Mouse (Mus musculus) heart, embryonic 15.5 days (tissue): Measurements from ENCODE around the gene Faim. TPM values are rescaled to one million over a fixed set of nuclear protein-coding genes. Genes with fewer than 3 reads are reported as not detected.

Experiments used
- ATAC-seq: fragments of 200-750 bp; cut with Nextera tagmentation; replicated peaks from 2 replicates; pipeline ENCODE4 v1.8.0; 2017; ENCODE audit warnings: low read depth, moderate TSS enrichment; ENCODE audit not compliant: insufficient number of reproducible peaks, insufficient read depth, low FRiP score
- H3K27ac ChIP-seq: fragments of 300-500 bp; sonication (generic); 2 replicates; pipeline ENCODE4 v1.5.1; 2015; ENCODE audit warnings: mild to moderate bottlenecking, inconsistent platforms
- H3K27me3 ChIP-seq: fragments of 300-500 bp; sonication (generic); 2 replicates; pipeline ENCODE4 v1.6.1; 2015; ENCODE audit warnings: inconsistent platforms
- H3K36me3 ChIP-seq: fragments of 300-500 bp; sonication (generic); 2 replicates; pipeline ENCODE4 v1.6.1; 2015; ENCODE audit warnings: mild to moderate bottlenecking, inconsistent platforms
- H3K4me1 ChIP-seq: fragments of 300-500 bp; sonication (generic); replicated peaks from 2 replicates; pipeline ENCODE4 v1.6.1; 2015; ENCODE audit warnings: inconsistent platforms
- H3K4me2 ChIP-seq: fragments of 300-500 bp; sonication (generic); 2 replicates; pipeline ENCODE4 v1.6.1; 2015; ENCODE audit warnings: inconsistent platforms, mild to moderate bottlenecking, moderate library complexity
- H3K4me3 ChIP-seq: fragments of 300-500 bp; sonication (generic); 2 replicates; pipeline ENCODE4 v1.5.1; 2015; ENCODE audit warnings: mild to moderate bottlenecking, inconsistent platforms
- H3K9ac ChIP-seq: fragments of 300-500 bp; sonication (generic); 2 replicates; pipeline ENCODE4 v1.6.1; 2015; ENCODE audit warnings: mild to moderate bottlenecking, inconsistent platforms
- H3K9me3 ChIP-seq: fragments of 300-500 bp; sonication (generic); replicated peaks from 2 replicates; pipeline ENCODE4 v1.6.1; 2016; ENCODE audit warnings: inconsistent platforms
- WGBS: fragments of 180-500 bp; shearing (Covaris S2); methylation state at CpG from one replicate; pipeline ENCODE4 v1.1.7; 2015; ENCODE audit warnings: mixed read lengths; 5-methylcytosine and 5-hydroxymethylcytosine counted together
- polyA plus RNA-seq: library from polyadenylated mRNA; unstranded; fragments of >200 nt; fragmentation: Nextera tagmentation; extraction: Ambion mirVana; gene quantifications from 2 replicates; pipeline ENCODE4 v1.2.1, GENCODE M21; 2015

Gene Faim
- polyA plus RNA-seq, 1 experiment from 2014 or later, result 27.3 TPM

DNA sequence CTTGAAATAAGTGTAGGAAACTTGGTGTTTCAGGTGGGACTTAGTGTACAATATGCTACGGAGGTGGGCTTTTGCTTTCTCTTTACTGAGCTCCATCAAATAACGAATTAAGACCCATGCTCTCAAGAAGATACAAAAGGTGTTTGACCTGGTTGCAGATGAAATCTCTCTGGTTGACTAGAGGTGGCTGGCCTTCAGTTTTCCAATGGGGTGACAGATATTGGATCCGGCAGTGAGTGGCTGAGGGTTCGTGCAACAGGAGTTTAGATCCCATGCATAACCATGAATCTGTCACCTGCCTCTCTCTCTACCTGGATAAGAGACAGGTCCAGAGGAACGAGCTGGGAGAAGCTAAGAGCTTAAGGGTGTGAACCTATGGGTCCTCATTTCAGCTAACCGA, 27.5 kb upstream of the Faim start:
- 9% methylated on average over 6 of the region's 6 CpGs for WGBS
- H3K9me3 ChIP-seq, result no peaks in the 10 kb centered on the region
- no peak overlapping the region for H3K4me3 ChIP-seq
- peaks cover 31% of the 10 kb centered on the region for H3K4me1 ChIP-seq
- H3K36me3 ChIP-seq, result no peaks in the 10 kb centered on the region
- no peak overlapping the region for H3K4me2 ChIP-seq
- no peak for ATAC-seq
- no peak overlapping the region for H3K9ac ChIP-seq
- H3K27me3 ChIP-seq, result peaks cover 93% of the 10 kb centered on the region
- no peak overlapping the region for H3K27ac ChIP-seq

DNA sequence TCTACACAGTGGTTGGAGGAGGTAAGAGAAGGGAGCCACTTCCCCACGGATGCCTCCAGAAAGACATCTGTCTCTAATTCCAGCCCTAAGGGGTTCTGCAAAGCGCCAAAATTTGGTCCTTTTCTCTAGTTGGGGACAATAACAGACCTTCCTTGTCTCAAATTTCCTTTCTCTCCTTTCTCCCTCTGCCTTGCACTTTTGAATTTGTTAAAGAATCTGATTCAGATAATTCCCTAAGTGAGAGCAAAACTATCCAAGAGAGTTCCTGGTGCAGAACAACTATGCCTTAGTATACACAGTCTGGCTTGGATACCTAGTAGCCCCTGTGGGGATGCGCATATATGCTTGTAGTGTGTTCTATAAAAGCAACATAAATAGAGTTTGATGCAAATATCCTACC, 26.3 kb upstream of the Faim start:
- no peak for ATAC-seq
- Histone ChIP-seq H3K4me1 (peaks cover 26% of the 10 kb centered on the region), H3K36me3 (no peaks in the 10 kb centered on the region), H3K4me3 (no peak overlapping the region), H3K4me2 (no peak overlapping the region), H3K27ac (no peak overlapping the region), H3K9me3 (no peaks in the 10 kb centered on the region), H3K9ac (no peak overlapping the region), H3K27me3 (peaks cover 92% of the 10 kb centered on the region)
- WGBS, result 35% methylated on average over 3 of the region's 3 CpGs

- Histone ChIP-seq H3K27me3 (peaks cover 92% of the 10 kb centered on the region), H3K4me1 (peaks cover 23% of the 10 kb centered on the region), H3K4me2 (no peak overlapping the region), H3K9me3 (no peaks in the 10 kb centered on the region), H3K36me3 (no peaks in the 10 kb centered on the region), H3K4me3 (no peak overlapping the region), H3K9ac (no peak overlapping the region), H3K27ac (no peak overlapping the region)
- 20% methylated on average over 5 of the region's 5 CpGs for WGBS
- ATAC-seq, result no peak
Observed at GRCm38 (mm10) chr9:98960348-98960747, 25.8 kb upstream of the Faim start.

DNA sequence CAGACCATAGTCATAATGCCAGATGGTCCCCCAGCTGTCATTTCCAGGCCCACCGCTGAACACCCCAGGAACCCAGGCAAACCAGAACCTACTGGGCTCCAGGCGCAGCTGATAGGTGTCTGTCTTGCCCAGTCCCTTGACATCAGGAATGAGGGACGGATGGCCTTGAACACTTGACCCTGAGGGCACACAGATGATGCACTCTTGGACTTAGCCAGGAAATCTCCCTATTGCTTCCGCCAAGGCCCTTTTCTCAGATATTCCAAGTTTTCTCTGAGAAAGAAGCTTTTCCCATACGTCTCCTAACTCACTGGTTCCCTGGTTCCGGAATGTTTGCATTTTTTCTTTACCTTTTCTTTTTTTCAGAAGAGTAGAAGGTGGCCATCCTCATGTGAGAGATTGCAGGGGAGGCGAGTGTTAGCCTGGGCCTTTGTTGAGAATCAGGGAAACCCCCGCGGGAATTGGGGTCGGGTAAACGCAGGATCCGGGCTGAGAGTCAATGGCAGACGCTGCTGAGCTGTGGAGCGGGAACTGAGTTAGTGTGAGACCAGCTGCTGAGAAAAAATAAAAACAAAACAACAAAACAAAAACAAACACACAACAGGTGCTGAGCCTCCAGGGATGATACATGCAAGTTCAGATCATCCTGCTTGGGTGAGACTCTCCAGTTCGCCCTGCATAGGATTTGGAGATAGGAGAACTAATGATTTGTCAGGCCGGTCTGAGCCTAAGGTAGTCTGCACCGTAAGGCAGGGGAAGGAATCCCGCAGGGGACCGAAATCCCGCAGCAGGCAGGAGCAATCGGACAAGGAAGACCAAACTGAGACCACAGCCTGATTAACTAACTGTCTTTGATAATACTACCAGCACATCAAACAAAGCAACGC, 24.3 kb upstream of the Faim start:
- no peaks in the 10 kb centered on the region for H3K36me3 ChIP-seq
- no peak overlapping the region for H3K4me2 ChIP-seq
- ATAC-seq, result no peak
- no peak overlapping the region for H3K4me3 ChIP-seq
- H3K27ac ChIP-seq, result no peak overlapping the region
- WGBS, result 11% methylated on average over 22 of the region's 22 CpGs
- H3K9ac ChIP-seq, result no peak overlapping the region
- no peaks in the 10 kb centered on the region for H3K9me3 ChIP-seq
- peaks cover 89% of the 10 kb centered on the region for H3K27me3 ChIP-seq
- peaks cover 8% of the 10 kb centered on the region for H3K4me1 ChIP-seq

GRCm38 (mm10) chr9:98962478-98963142, 23.6 kb upstream of the Faim start:
- Histone ChIP-seq H3K27me3 (peaks cover 96% of the 10 kb centered on the region), H3K4me1 (0 out of 2 replicates have a peak, but pooled peaks cover 4% of the 10 kb centered on the region), H3K27ac (no peak overlapping the region), H3K9ac (no peak overlapping the region), H3K4me2 (no peak overlapping the region), H3K9me3 (no peaks in the 10 kb centered on the region), H3K4me3 (no peak overlapping the region), H3K36me3 (no peaks in the 10 kb centered on the region)
- WGBS, result 1% methylated on average over 20 of the region's 20 CpGs
- ATAC-seq, result no peak

- ATAC-seq, result no peak
- Histone ChIP-seq H3K4me3 (no peak overlapping the region), H3K27ac (no peak overlapping the region), H3K36me3 (no peaks in the 10 kb centered on the region), H3K4me1 (0 out of 2 replicates have a peak, but pooled peaks cover 4% of the 10 kb centered on the region), H3K4me2 (no peak overlapping the region), H3K9ac (no peak overlapping the region), H3K27me3 (peaks cover 86% of the 10 kb centered on the region), H3K9me3 (no peaks in the 10 kb centered on the region)
- 8% methylated on average over 18 of the region's 18 CpGs for WGBS
Observed at GRCm38 (mm10) chr9:98963661-98964060, 22.5 kb upstream of the Faim start.

GRCm38 (mm10) chr9:98965084-98965483, 21.1 kb upstream of the Faim start:
- peaks cover 85% of the 10 kb centered on the region for H3K27me3 ChIP-seq
- H3K4me2 ChIP-seq, result peak overlapping the region; percentile 42
- no peaks in the 10 kb centered on the region for H3K36me3 ChIP-seq
- 2% methylated on average over 18 of the region's 18 CpGs for WGBS
- H3K27ac ChIP-seq, result no peak overlapping the region
- no peak overlapping the region for H3K4me3 ChIP-seq
- no peak overlapping the region for H3K9ac ChIP-seq
- 0 out of 2 replicates have a peak, but pooled peaks cover 4% of the 10 kb centered on the region for H3K4me1 ChIP-seq
- no peak; the same call in 1 of the 2 replicates for ATAC-seq
- no peaks in the 10 kb centered on the region for H3K9me3 ChIP-seq

DNA sequence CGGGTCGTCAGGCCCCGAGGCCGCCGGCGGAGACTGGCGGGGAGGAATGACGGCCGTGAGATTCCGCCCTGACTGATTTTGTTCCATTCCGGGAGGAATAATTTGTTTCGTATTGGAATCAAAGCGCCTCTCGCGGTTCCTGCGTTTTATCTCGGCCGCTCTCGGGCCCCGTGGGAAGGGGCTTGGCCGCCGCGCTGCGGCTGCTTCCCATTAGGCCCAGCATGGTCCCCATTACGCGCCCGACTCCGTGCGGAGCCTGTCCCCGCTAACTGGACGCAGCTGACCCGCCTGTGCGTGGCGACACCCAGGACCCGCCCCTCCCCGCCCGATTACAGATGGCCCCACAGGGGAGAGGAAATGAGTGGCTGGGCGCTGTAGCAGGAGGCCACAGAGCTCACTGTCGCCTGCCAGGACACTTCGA, 13.1 kb upstream of the Faim start:
- Histone ChIP-seq H3K9ac (peak overlapping the region; percentile 43), H3K4me2 (peak overlapping the region; percentile 79), H3K9me3 (0 out of 2 replicates have a peak, but pooled peaks cover 4% of the 10 kb centered on the region), H3K36me3 (no peaks in the 10 kb centered on the region), H3K4me3 (peak overlapping the region; percentile 52), H3K4me1 (peaks cover 8% of the 10 kb centered on the region), H3K27ac (no peak overlapping the region), H3K27me3 (peaks cover 81% of the 10 kb centered on the region)
- WGBS, result under 1% methylated on average over 40 of the region's 40 CpGs
- no peak for ATAC-seq

DNA sequence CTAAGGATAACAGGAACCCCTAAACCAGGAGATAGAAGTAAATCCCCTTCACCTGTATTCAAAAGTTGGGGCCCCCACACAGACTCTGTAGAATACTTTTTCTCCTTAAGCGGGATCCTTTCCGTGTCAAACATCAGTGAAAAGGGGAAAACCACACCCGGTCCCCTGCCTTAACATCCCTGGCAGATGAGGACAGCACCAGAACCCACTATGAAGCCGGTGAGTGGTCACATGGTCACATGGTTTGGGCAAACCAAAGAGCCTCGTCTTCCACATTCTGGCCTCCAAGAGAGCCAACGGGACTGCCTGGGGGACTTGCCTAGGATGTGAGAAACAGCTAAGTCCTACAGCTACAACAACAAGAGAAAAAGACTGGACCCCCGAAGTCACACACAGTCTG, 12.6 kb upstream of the Faim start:
- Histone ChIP-seq H3K27ac (no peak overlapping the region), H3K9ac (no peak overlapping the region), H3K9me3 (0 out of 2 replicates have a peak, but pooled peaks cover 4% of the 10 kb centered on the region), H3K27me3 (peaks cover 81% of the 10 kb centered on the region), H3K4me1 (peaks cover 8% of the 10 kb centered on the region), H3K4me3 (peak overlapping the region; percentile 52), H3K36me3 (no peaks in the 10 kb centered on the region), H3K4me2 (peak overlapping the region; percentile 79)
- WGBS, result 9% methylated on average over 7 of the region's 7 CpGs
- no peak for ATAC-seq

- Histone ChIP-seq H3K4me3 (no peak overlapping the region), H3K9ac (no peak overlapping the region), H3K27me3 (peaks cover 72% of the 10 kb centered on the region), H3K4me2 (no peak overlapping the region), H3K36me3 (no peaks in the 10 kb centered on the region), H3K4me1 (peaks cover 12% of the 10 kb centered on the region), H3K9me3 (0 out of 2 replicates have a peak, but pooled peaks cover 4% of the 10 kb centered on the region), H3K27ac (no peak overlapping the region)
- WGBS, result 33% methylated on average over 2 of the region's 2 CpGs
- no peak for ATAC-seq
Observed at GRCm38 (mm10) chr9:98974898-98975297, 11.3 kb upstream of the Faim start.

- Histone ChIP-seq H3K36me3 (no peaks in the 10 kb centered on the region), H3K27ac (no peak overlapping the region), H3K27me3 (peaks cover 66% of the 10 kb centered on the region), H3K4me2 (no peak overlapping the region), H3K4me1 (peaks cover 14% of the 10 kb centered on the region), H3K9ac (no peak overlapping the region), H3K4me3 (no peak overlapping the region), H3K9me3 (no peaks in the 10 kb centered on the region)
- ATAC-seq, result no peak
- 88% methylated on average over 1 of the region's 1 CpGs for WGBS
Observed at GRCm38 (mm10) chr9:98976081-98976480, 10.1 kb upstream of the Faim start.
